Mouse (Mus musculus) embryonic facial prominence, embryonic 14.5 days (tissue): ENCODE results near the gene Brms1. TPM values are rescaled to one million over a fixed set of nuclear protein-coding genes. Genes with fewer than 3 reads are reported as not detected.

Experiments
- ATAC-seq: fragments of 200-750 bp; cut with Nextera tagmentation; 2 replicates; pipeline ENCODE4 v1.8.0; 2017; ENCODE audit warnings: low read depth, moderate number of reproducible peaks, moderate TSS enrichment
- DNase-seq: peaks from one replicate; pipeline ENCODE4 v3.0.0-alpha.2; 2015; ENCODE audit warnings: low spot score
- H3K27ac ChIP-seq: fragments of 300-500 bp; sonication (generic); replicated peaks from 2 replicates; pipeline ENCODE4 v1.5.1; 2014; ENCODE audit warnings: low read depth, mild to moderate bottlenecking, low read length, moderate library complexity
- H3K27me3 ChIP-seq: fragments of 300-500 bp; sonication (generic); replicated peaks from 2 replicates; pipeline ENCODE4 v1.6.1; 2014; ENCODE audit warnings: low read length; ENCODE audit not compliant: control insufficient read depth, insufficient read depth
- H3K36me3 ChIP-seq: fragments of 300-500 bp; sonication (generic); 2 replicates; pipeline ENCODE4 v1.6.1; 2014; ENCODE audit warnings: low read length, mixed read lengths; ENCODE audit not compliant: control insufficient read depth, insufficient read depth
- H3K4me1 ChIP-seq: fragments of 300-500 bp; sonication (generic); 2 replicates; pipeline ENCODE4 v1.6.1; 2014; ENCODE audit warnings: antibody characterized with exemption, low read length; ENCODE audit not compliant: control insufficient read depth, insufficient read depth
- H3K4me2 ChIP-seq: fragments of 300-500 bp; sonication (generic); 2 replicates; pipeline ENCODE4 v1.6.1; 2014; ENCODE audit warnings: low read depth, mild to moderate bottlenecking, low read length, moderate library complexity, mixed read lengths
- H3K4me3 ChIP-seq: fragments of 300-500 bp; sonication (generic); 2 replicates; pipeline ENCODE4 v1.5.1; 2014; ENCODE audit warnings: low read depth, mild to moderate bottlenecking, low read length
- H3K9ac ChIP-seq: fragments of 300-500 bp; sonication (generic); 2 replicates; pipeline ENCODE4 v1.6.1; 2014; ENCODE audit warnings: low read depth, mild to moderate bottlenecking, low read length, moderate library complexity, mixed read lengths
- H3K9me3 ChIP-seq: fragments of 300-500 bp; sonication (generic); 2 replicates; pipeline ENCODE4 v1.6.1; 2016; ENCODE audit warnings: low read length; ENCODE audit not compliant: control insufficient read depth
- WGBS: fragments of 180-500 bp; shearing (Covaris S2); extraction: QIAGEN DNeasy Blood & Tissue Kit; methylation state at CpG from one replicate; pipeline ENCODE4 v1.1.7; 2014; 5-methylcytosine and 5-hydroxymethylcytosine counted together
- polyA plus RNA-seq: library from polyadenylated mRNA; unstranded; fragments of >200 nt; fragmentation: Nextera tagmentation; extraction: Ambion mirVana; gene quantifications from 2 replicates; pipeline ENCODE4 v1.2.1, GENCODE M21; 2014

Brms1 gene
- polyA plus RNA-seq, 1 experiment from 2014 or later, result 38.7 TPM

DNA sequence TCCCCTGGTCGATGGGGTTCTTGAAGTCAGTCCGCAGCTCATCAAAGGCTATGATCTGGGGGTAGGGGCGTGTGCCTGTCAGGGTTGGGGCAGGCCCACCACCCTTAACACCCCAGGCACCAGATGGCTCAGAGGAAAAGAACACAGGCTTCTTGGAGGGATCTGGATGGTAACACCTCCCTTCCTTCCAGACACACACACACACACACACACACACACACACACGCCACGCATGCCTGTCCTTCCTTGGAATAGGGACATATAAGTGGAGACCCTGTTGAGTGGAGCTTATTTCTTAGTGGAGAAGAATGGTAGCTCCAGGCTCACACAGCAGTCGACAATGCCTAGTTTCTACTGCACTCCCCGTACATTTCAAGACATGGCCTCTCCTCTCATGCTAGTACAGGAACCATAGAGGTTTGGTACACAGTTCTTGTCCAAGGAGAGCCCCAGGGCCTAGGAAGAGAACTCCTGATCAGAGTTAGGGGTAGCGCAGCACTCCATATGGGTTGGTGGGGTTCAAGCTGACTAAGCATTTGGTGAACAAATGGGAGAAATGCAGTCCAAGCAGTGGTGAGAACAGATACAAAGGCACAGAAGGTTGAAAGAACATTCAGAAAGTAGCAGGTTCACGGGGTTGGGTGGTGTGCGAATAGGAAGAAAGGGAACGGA, 53.7 kb downstream of the Brms1 start:
- Histone ChIP-seq H3K4me3 (no peak overlapping the region), H3K4me1 (peaks cover 28% of the 10 kb centered on the region), H3K27me3 (no peaks in the 10 kb centered on the region), H3K36me3 (peaks cover 46% of the 10 kb centered on the region), H3K9ac (no peak overlapping the region), H3K4me2 (peak overlapping the region; percentile 25; the same call in 1 of the 2 replicates), H3K27ac (no peak overlapping the region; the same call in 1 of the 2 replicates), H3K9me3 (no peaks in the 10 kb centered on the region)
- WGBS, result 42% methylated on average over 11 of the region's 11 CpGs
- ATAC-seq, result peak; percentile 9; the same call in 1 of the 2 replicates
- DNase-seq, result no peak

DNA sequence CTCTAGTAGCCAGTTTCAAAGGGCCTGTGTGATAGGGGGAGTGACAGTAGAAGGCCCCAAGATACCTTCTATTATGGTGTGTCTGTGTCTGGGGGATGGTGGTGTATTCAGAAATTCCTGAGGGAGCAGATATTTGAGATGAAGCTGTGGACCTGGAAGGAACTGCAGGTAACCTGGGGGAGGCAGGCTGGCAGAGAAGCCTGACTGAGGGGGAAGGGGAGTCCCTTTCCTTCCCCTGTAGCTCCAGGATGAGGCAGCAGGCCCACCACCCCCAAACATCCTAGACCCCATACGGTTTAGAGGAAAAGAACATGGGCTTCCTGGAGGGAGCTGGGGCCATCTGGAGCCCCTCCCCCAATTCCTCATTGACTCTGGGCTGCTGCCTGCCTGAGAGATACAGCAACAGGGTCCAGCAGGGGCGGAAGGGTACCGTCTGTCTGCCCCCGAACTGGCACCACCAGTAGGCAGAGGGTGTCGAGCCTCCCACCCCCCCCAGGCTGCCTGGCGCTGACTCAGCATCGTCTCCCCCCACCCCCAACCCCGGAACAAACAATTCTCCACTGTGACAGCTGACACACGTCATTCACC, 54.8 kb downstream of the Brms1 start:
- ATAC-seq (no peak), DNase-seq (no peak)
- WGBS, result 8% methylated on average over 6 of the region's 9 CpGs
- Histone ChIP-seq H3K4me2 (peak overlapping the region; percentile 97), H3K36me3 (peaks cover 46% of the 10 kb centered on the region), H3K4me1 (peaks cover 28% of the 10 kb centered on the region), H3K27ac (no peak overlapping the region), H3K9ac (no peak overlapping the region), H3K9me3 (no peaks in the 10 kb centered on the region), H3K4me3 (no peak overlapping the region), H3K27me3 (no peaks in the 10 kb centered on the region)

DNA sequence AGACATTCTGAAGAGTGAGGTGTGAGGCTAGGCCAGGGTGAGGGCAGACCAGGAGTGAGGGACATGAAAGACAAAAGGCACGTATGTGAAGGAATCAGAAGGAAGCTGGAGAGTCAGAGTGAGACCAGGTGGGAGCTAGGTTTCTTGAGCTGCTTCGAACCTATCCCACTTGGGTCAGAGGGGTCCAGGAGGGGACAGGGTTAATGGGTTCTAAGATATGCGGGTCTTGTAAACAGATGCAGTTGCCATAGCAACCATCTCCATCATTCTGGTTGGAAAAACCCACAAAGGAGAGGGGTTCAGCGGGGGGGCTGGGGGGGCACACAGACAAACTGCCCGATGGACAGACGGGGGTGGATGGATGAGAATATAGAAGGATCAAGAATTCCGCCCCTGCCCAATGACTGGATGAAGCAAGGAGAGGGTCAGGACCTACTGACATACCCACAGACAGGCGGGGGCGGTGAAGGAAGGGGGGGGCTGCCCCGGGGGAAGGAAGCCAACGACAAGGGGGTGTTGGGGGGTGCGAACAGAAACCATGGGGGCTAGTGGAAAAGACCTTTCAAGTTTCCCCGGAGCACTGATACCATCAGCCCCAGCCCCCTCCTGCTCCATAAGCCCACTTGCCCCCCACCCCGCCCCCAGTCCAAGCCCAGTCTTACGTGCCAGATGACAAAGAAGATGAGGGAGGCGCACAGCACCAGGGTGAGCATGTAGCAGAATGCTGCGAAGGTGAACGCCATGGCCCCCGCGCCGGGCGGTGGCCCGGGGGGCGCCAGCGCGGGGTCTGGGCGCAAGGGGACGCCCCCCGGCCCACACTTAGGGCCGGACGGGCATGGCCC, 56.6 kb downstream of the Brms1 start:
- H3K27ac ChIP-seq, result peak overlapping the region; percentile 65; the same call in 1 of the 2 replicates
- H3K4me3 ChIP-seq, result peak overlapping the region; percentile 73
- H3K27me3 ChIP-seq, result no peaks in the 10 kb centered on the region
- peaks cover 43% of the 10 kb centered on the region for H3K36me3 ChIP-seq
- no peaks in the 10 kb centered on the region for H3K9me3 ChIP-seq
- peak overlapping the region; percentile 89 for H3K9ac ChIP-seq
- ATAC-seq, result peak; percentile 9; the same call in 1 of the 2 replicates
- WGBS, result 4% methylated on average over 15 of the region's 31 CpGs
- peak overlapping the region; percentile 97 for H3K4me2 ChIP-seq
- no peak for DNase-seq
- H3K4me1 ChIP-seq, result peaks cover 28% of the 10 kb centered on the region

DNA sequence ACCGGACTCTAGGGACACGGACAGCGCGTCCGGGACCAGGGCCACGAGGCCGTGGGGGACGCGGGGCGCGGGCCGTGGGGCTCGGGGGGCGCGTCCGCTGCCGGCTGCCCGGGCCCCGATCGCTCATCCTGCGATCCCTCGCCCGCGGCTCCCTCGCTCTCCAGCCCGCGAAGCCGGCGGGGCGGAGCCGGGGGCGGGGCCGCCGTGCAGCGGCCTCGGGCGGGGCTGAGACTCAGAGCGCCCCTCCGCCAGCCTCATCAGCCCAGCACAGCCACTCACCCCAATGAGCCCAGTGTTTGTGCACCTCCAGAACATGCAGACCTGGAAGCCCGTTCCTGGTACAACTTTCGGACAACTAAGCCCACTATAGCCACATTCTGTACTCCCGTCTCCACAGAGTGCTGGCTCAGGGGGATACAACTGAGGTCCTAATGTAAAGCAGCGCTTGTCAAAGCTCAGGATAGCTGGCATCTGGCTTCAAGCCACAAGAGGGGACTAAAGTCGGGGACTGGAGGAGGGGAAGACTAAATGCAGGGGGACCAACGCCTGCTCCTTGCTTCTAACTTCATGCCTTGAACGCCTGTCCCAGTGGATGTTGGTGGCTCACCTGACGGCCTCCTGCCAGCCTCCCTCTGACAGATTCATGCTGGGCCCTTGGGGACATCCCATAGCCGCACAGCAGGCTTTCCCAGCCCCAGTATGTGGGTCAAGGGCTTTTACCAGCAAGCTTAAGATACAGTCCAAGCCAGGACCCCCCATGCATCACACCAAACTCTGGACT, 57.4 kb downstream of the Brms1 start, which contains the start of gene Cnih2:
Gene Cnih2 (minus strand): TSS at position 159 of the 781 bp plus-strand sequence.
- Histone ChIP-seq H3K27ac (peak within 1 kb of the TSS; percentile 65), H3K9ac (peak within 1 kb of the TSS; percentile 89), H3K4me3 (peak within 1 kb of the TSS; percentile 73), H3K9me3 (no peaks in the 10 kb centered on the region), H3K4me2 (peak within 1 kb of the TSS; percentile 97), H3K4me1 (peaks cover 28% of the 10 kb centered on the region), H3K27me3 (no peaks in the 10 kb centered on the region), H3K36me3 (peaks cover 43% of the 10 kb centered on the region)
- ATAC-seq (peak; percentile 74), DNase-seq (peak; percentile 85)
- WGBS, result 2% methylated on average over 23 of the region's 48 CpGs

Other genes with a start within 250 kb of the Brms1 start
- gene Rbm4, start 247.5 kb upstream of the Brms1 start, polyA plus RNA-seq, result 68.6 and 72.0 TPM in 2 replicates
- gene Gm21992, start 229.7 kb upstream of the Brms1 start, polyA plus RNA-seq, result 14.9 and 17.1 TPM in 2 replicates
- gene Rbm14, start 229.7 kb upstream of the Brms1 start, polyA plus RNA-seq, result 61.5 and 65.3 TPM in 2 replicates
- gene Ccs, start 202.0 kb upstream of the Brms1 start, polyA plus RNA-seq, result 48.3 and 54.1 TPM in 2 replicates
- gene Ccdc87, start 202.0 kb upstream of the Brms1 start, polyA plus RNA-seq, result 0.54 and 0.64 TPM in 2 replicates
- 44.1 and 50.4 TPM in 2 replicates for gene Ctsf, start 186.2 kb upstream of the Brms1 start, polyA plus RNA-seq
- 21.4 TPM in 2 replicates for gene Actn3, start 163.4 kb upstream of the Brms1 start, polyA plus RNA-seq
- gene Zdhhc24, start 162.7 kb upstream of the Brms1 start, polyA plus RNA-seq, result 8.6 and 11.6 TPM in 2 replicates
- 4.2 and 5.6 TPM in 2 replicates for gene Bbs1, start 134.7 kb upstream of the Brms1 start, polyA plus RNA-seq
- gene Dpp3, start 113.1 kb upstream of the Brms1 start, polyA plus RNA-seq, result 78.8 and 95.0 TPM in 2 replicates
- 2.0 and 2.3 TPM in 2 replicates for gene Peli3, start 98.2 kb upstream of the Brms1 start, polyA plus RNA-seq
- gene Mrpl11, start 79.2 kb upstream of the Brms1 start, polyA plus RNA-seq, result 104 and 109 TPM in 2 replicates
- gene Npas4, start 51.0 kb upstream of the Brms1 start, polyA plus RNA-seq, result 0.07 TPM in 1 of 2 replicates, not detected in the other
- gene Slc29a2, start 17.5 kb upstream of the Brms1 start, polyA plus RNA-seq, result 4.0 and 4.1 TPM in 2 replicates
- 42.9 and 51.5 TPM in 2 replicates for gene B4gat1, start 2.5 kb upstream of the Brms1 start, polyA plus RNA-seq
- gene AC124502.3, start 2.5 kb upstream of the Brms1 start, polyA plus RNA-seq, result 0.51 and 1.7 TPM in 2 replicates
- gene Rin1, start 9.1 kb downstream of the Brms1 start, polyA plus RNA-seq, result 2.3 and 3.0 TPM in 2 replicates
- 138 and 146 TPM in 2 replicates for gene Cd248, start 26.7 kb downstream of the Brms1 start, polyA plus RNA-seq
- 2.6 and 3.0 TPM in 2 replicates for gene Tmem151a, start 44.2 kb downstream of the Brms1 start, polyA plus RNA-seq
- gene Yif1a, start 47.2 kb downstream of the Brms1 start, polyA plus RNA-seq, result 137 and 140 TPM in 2 replicates
- 36.0 and 45.8 TPM in 2 replicates for gene Cnih2, start 57.2 kb downstream of the Brms1 start, polyA plus RNA-seq
- 225 and 254 TPM in 2 replicates for gene Rab1b, start 65.7 kb downstream of the Brms1 start, polyA plus RNA-seq
- gene Klc2, start 77.2 kb downstream of the Brms1 start, polyA plus RNA-seq, result 13.1 and 15.3 TPM in 2 replicates
- gene Pacs1, start 231.8 kb downstream of the Brms1 start, polyA plus RNA-seq, result 28.1 and 30.9 TPM in 2 replicates